Mouse (Mus musculus) CH12F3 (cell line): ENCODE results near the gene Ano6.

ENCODE experiments used
- in situ Hi-C: fragments of 300-500 bp; cut with MboI; formaldehyde crosslinking; loops from 2 replicates; pipeline ENCODE4 v1.14.3; 2020; ENCODE audit warnings: low sequenced_read_pairs

Gene Ano6

GRCm38 (mm10) chr15:95967516-95968196 lies 177.0 kb downstream of the Ano6 start:
- in situ Hi-C loops = no loop called here

- in situ Hi-C loops = no loop called here
These were observed 179.0 kb downstream of the Ano6 start for GRCm38 (mm10) chr15:95969596-95969995.

- in situ Hi-C loops = no loop called here
These were observed 179.5 kb downstream of the Ano6 start for GRCm38 (mm10) chr15:95970176-95970575.

GRCm38 (mm10) chr15:95970691-95971090 lies 180.0 kb downstream of the Ano6 start:
- in situ Hi-C loops = no loop called here

GRCm38 (mm10) chr15:95971302-95971701 lies 180.7 kb downstream of the Ano6 start:
- in situ Hi-C loops = no loop called here

- in situ Hi-C loops = no loop called here
These were observed 181.5 kb downstream of the Ano6 start for GRCm38 (mm10) chr15:95972156-95972555.

GRCm38 (mm10) chr15:95972621-95973020 lies 182.0 kb downstream of the Ano6 start:
- in situ Hi-C loops = no loop called here

- in situ Hi-C loops = no loop called here
These were observed 183.5 kb downstream of the Ano6 start for GRCm38 (mm10) chr15:95974021-95974597.

GRCm38 (mm10) chr15:95976156-95976876 lies 185.7 kb downstream of the Ano6 start:
- in situ Hi-C loops = no loop called here

- in situ Hi-C loops = no loop called here
These were observed 186.7 kb downstream of the Ano6 start for GRCm38 (mm10) chr15:95977169-95977938.

GRCm38 (mm10) chr15:95977939-95978252 lies 187.3 kb downstream of the Ano6 start:
- in situ Hi-C loops = no loop called here

- in situ Hi-C loops = no loop called here
These were observed 190.0 kb downstream of the Ano6 start for GRCm38 (mm10) chr15:95980641-95981040.

GRCm38 (mm10) chr15:95987916-95988315 lies 197.3 kb downstream of the Ano6 start:
- in situ Hi-C loops = no loop called here

GRCm38 (mm10) chr15:95989496-95990124 lies 199.0 kb downstream of the Ano6 start:
- in situ Hi-C loops = no loop called here

GRCm38 (mm10) chr15:96002958-96003601 lies 212.4 kb downstream of the Ano6 start:
- in situ Hi-C loops = no loop called here

GRCm38 (mm10) chr15:96011640-96012390 lies 221.2 kb downstream of the Ano6 start:
- in situ Hi-C loops = no loop called here

- in situ Hi-C loops = no loop called here
These were observed 221.7 kb downstream of the Ano6 start for GRCm38 (mm10) chr15:96012391-96012775.

GRCm38 (mm10) chr15:96014501-96014900 lies 223.9 kb downstream of the Ano6 start:
- in situ Hi-C loops = no loop called here

- in situ Hi-C loops = no loop called here
These were observed 229.8 kb downstream of the Ano6 start for GRCm38 (mm10) chr15:96020465-96020864.

GRCm38 (mm10) chr15:96021506-96021905 lies 230.9 kb downstream of the Ano6 start:
- in situ Hi-C loops = no loop called here
